Mouse (Mus musculus) E14TG2a.4 (cell line): ENCODE data around the gene Trim40.

Experiments
- CTCF ChIP-seq: conservative IDR thresholded peaks from 2 replicates; pipeline ENCODE4 v1.5.1; 2014; ENCODE audit warnings: low read length
- NANOG ChIP-seq: IDR thresholded peaks from 2 replicates; pipeline ENCODE4 v1.6.1; 2014; ENCODE audit warnings: borderline replicate concordance, low read length, mixed read lengths
- POU5F1 ChIP-seq: IDR thresholded peaks from 2 replicates; pipeline ENCODE4 v1.6.1; 2014; ENCODE audit warnings: low read length, borderline replicate concordance

DNA sequence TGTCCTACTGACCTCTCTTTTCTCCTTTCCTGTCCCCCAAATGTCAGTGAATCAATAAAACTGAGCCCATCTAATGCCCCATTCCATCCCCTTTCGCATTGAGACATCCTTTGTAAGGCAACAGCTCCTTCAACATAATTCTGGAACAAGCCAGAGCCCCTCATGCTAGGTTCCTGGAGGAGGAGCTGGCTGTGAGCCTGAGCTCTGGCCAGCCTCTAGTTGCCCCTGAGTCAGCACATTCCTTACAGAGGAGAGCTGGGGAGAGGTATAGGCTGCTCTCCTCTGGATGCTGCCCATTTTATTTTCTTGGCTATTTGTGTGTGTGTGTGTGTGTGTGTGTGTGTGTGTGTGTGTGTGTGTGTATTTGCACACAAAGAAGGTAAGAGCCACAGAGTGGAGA is 18.3 kb upstream of the Trim40 start:
- no peak for TF ChIP-seq CTCF
- TF ChIP-seq NANOG = no peak
- no peak for TF ChIP-seq POU5F1
